Mouse (Mus musculus) kidney, adult 2 months (tissue): ENCODE data around the gene Slc35g3.

ENCODE experiments used
- CTCF ChIP-seq: fragments of 200-500 bp; conservative IDR thresholded peaks from 2 replicates; pipeline ENCODE4 v1.5.1; 2011; ENCODE audit warnings: low read depth, mild to moderate bottlenecking, control low read depth, low read length, moderate library complexity, mixed read lengths; ENCODE audit not compliant: insufficient read depth, insufficient read length
- POLR2A ChIP-seq: fragments of 200-500 bp; IDR thresholded peaks from one replicate; pipeline ENCODE4 v1.6.1; 2011; ENCODE audit warnings: low read depth, low read length, control low read depth

DNA sequence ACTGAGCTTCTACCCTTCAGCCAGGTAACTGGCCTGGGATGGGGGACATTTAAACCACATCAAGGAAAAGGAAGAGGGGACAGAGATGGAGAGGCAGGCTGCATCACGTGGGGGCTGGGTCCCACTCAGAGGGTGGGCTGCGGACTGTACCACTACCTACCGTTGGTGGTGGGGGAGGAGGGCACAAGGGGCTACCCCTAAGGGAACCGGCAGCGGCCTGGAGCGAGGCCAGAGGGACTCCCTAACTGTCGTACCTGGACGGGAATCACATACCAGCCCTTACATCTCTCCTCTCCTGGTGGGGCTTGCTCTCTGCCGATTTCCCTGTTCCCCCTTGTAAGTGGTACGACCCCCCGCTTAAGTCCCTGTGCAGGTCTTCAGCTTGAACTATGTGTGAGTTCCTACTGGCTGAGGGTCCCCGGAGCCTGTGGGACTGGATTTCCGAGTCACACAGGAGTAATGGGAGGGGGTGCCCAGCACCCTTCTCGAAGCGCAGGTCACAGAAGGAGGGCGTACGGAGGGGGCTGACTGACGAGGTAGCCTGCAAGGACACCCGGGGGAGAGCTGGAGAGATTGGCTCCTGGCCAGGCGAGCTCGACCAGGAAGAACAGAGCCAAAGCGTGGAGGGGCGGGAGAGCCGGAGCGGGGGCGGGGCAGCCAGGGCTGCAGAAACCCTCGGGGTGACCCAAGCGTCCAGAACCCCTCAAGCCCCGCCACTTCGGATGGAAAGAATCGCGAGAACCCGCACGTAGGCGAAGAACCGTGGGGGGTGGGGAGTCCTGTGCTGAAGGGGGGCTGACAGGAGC lies 38.8 kb upstream of the Slc35g3 start:
- TF ChIP-seq POLR2A (no peak), CTCF (no peak)
